Mouse (Mus musculus): ENCODE measurements around the gene Gm28374. TPM values are rescaled to one million over a fixed set of nuclear protein-coding genes. Genes with fewer than 3 reads are reported as not detected.
A peak's percentile ranks its signal among the peaks of the same experiment; 100 is the strongest.

Gm28374 gene
- polyA plus RNA-seq, 1 experiment from 2014 or later = 2.7 TPM

GRCm38 (mm10) chr19:6066571-6066970, 15.5 kb downstream of the Gm28374 start:
- Histone ChIP-seq H3K9ac (replicated peaks) (peak overlapping the region; percentile 62), H3K27ac (peak overlapping the region; percentile 80), H3K27me3 (no peaks in the 10 kb centered on the region), H3K4me2 (peak overlapping the region; percentile 86), H3K4me1 (replicated peaks) (peaks cover 34% of the 10 kb centered on the region), H3K36me3 (peaks cover 35% of the 10 kb centered on the region), H3K9me3 (no peaks in the 10 kb centered on the region), H3K4me3 (replicated peaks) (peak overlapping the region; percentile 50)
- ATAC-seq (ENCODE audit: insufficient number of reproducible peaks, insufficient read depth, low FRiP score, low TSS enrichment, low read depth) = no peak
- WGBS = 43% methylated on average over 5 of the region's 5 CpGs

- ATAC-seq (ENCODE audit: insufficient number of reproducible peaks, insufficient read depth, low FRiP score, low TSS enrichment, low read depth) = no peak
- Histone ChIP-seq H3K9me3 (no peaks in the 10 kb centered on the region), H3K36me3 (peaks cover 20% of the 10 kb centered on the region), H3K9ac (replicated peaks) (no peak overlapping the region), H3K27ac (no peak overlapping the region), H3K4me1 (replicated peaks) (peaks cover 36% of the 10 kb centered on the region), H3K4me2 (peak overlapping the region; percentile 96), H3K4me3 (replicated peaks) (no peak overlapping the region), H3K27me3 (no peaks in the 10 kb centered on the region)
- WGBS = 92% methylated on average over 6 of the region's 6 CpGs
Measured at GRCm38 (mm10) chr19:6063081-6063480, 19.0 kb downstream of the Gm28374 start.

- 71% methylated on average over 5 of the region's 5 CpGs for WGBS
- Histone ChIP-seq H3K27me3 (no peaks in the 10 kb centered on the region), H3K9ac (replicated peaks) (peak overlapping the region; percentile 94), H3K4me2 (peak overlapping the region; percentile 96), H3K36me3 (peaks cover 20% of the 10 kb centered on the region), H3K27ac (no peak overlapping the region), H3K9me3 (no peaks in the 10 kb centered on the region), H3K4me3 (replicated peaks) (peak overlapping the region; percentile 91), H3K4me1 (replicated peaks) (peaks cover 32% of the 10 kb centered on the region)
- ATAC-seq (ENCODE audit: insufficient number of reproducible peaks, insufficient read depth, low FRiP score, low TSS enrichment, low read depth) = no peak
Measured at GRCm38 (mm10) chr19:6062418-6062817, 19.6 kb downstream of the Gm28374 start.

GRCm38 (mm10) chr19:6061641-6062302, 20.3 kb downstream of the Gm28374 start:
- Histone ChIP-seq H3K27ac (peak overlapping the region; percentile 92), H3K4me1 (replicated peaks) (peaks cover 28% of the 10 kb centered on the region), H3K9ac (replicated peaks) (peak overlapping the region; percentile 94), H3K27me3 (no peaks in the 10 kb centered on the region), H3K36me3 (peaks cover 20% of the 10 kb centered on the region), H3K9me3 (no peaks in the 10 kb centered on the region), H3K4me3 (replicated peaks) (peak overlapping the region; percentile 91), H3K4me2 (peak overlapping the region; percentile 96)
- 2% methylated on average over 44 of the region's 44 CpGs for WGBS
- no peak for ATAC-seq (ENCODE audit: insufficient number of reproducible peaks, insufficient read depth, low FRiP score, low TSS enrichment, low read depth)

GRCm38 (mm10) chr19:6061021-6061533, 21.0 kb downstream of the Gm28374 start, which contains the start of gene Znhit2:
Gene Znhit2, plus strand, starts transcription at chr19:6061192.
- H3K36me3 ChIP-seq = peaks cover 20% of the 10 kb centered on the region
- H3K27me3 ChIP-seq = no peaks in the 10 kb centered on the region
- peak within 1 kb of the TSS; percentile 94 for H3K9ac ChIP-seq (replicated peaks)
- H3K4me2 ChIP-seq = peak within 1 kb of the TSS; percentile 96
- no peaks in the 10 kb centered on the region for H3K9me3 ChIP-seq
- H3K27ac ChIP-seq = peak within 1 kb of the TSS; percentile 92
- peaks cover 28% of the 10 kb centered on the region for H3K4me1 ChIP-seq (replicated peaks)
- WGBS = under 1% methylated on average over 58 of the region's 58 CpGs
- ATAC-seq (ENCODE audit: insufficient number of reproducible peaks, insufficient read depth, low FRiP score, low TSS enrichment, low read depth) = peak; percentile 53
- peak within 1 kb of the TSS; percentile 91 for H3K4me3 ChIP-seq (replicated peaks)

GRCm38 (mm10) chr19:6058966-6059365, 23.1 kb downstream of the Gm28374 start:
- no peaks in the 10 kb centered on the region for H3K9me3 ChIP-seq
- WGBS = 83% methylated on average over 5 of the region's 5 CpGs
- H3K36me3 ChIP-seq = peaks cover 39% of the 10 kb centered on the region
- H3K4me2 ChIP-seq = peak overlapping the region; percentile 86
- H3K4me3 ChIP-seq (replicated peaks) = peak overlapping the region; percentile 86
- no peaks in the 10 kb centered on the region for H3K27me3 ChIP-seq
- peaks cover 28% of the 10 kb centered on the region for H3K4me1 ChIP-seq (replicated peaks)
- peak overlapping the region; percentile 92; the same call in 1 of the 2 replicates for H3K9ac ChIP-seq (replicated peaks)
- H3K27ac ChIP-seq = no peak overlapping the region
- ATAC-seq (ENCODE audit: insufficient number of reproducible peaks, insufficient read depth, low FRiP score, low TSS enrichment, low read depth) = no peak

- Histone ChIP-seq H3K4me2 (peak overlapping the region; percentile 86), H3K27ac (0 out of 2 replicates have a peak overlapping the region, but pooled peaks have one; percentile 73), H3K36me3 (peaks cover 41% of the 10 kb centered on the region), H3K9me3 (no peaks in the 10 kb centered on the region), H3K4me3 (replicated peaks) (peak overlapping the region; percentile 86), H3K9ac (replicated peaks) (peak overlapping the region; percentile 92), H3K27me3 (no peaks in the 10 kb centered on the region), H3K4me1 (replicated peaks) (peaks cover 28% of the 10 kb centered on the region)
- WGBS = 39% methylated on average over 5 of the region's 5 CpGs
- ATAC-seq (ENCODE audit: insufficient number of reproducible peaks, insufficient read depth, low FRiP score, low TSS enrichment, low read depth) = no peak
Measured at GRCm38 (mm10) chr19:6058513-6058912, 23.5 kb downstream of the Gm28374 start.

GRCm38 (mm10) chr19:6057313-6058096, 24.6 kb downstream of the Gm28374 start, which contains the start of the genes Mrpl49 and Fau:
Gene Mrpl49, minus strand, starts transcription at chr19:6057785.
Gene Fau, plus strand, starts transcription at chr19:6057844.
- under 1% methylated on average over 61 of the region's 63 CpGs for WGBS
- Histone ChIP-seq H3K4me2 (peak within 1 kb of the TSS; percentile 86), H3K9me3 (no peaks in the 10 kb centered on the region), H3K4me1 (replicated peaks) (peaks cover 24% of the 10 kb centered on the region), H3K27ac (peak within 1 kb of the TSS; percentile 73), H3K36me3 (peaks cover 51% of the 10 kb centered on the region), H3K27me3 (no peaks in the 10 kb centered on the region), H3K9ac (replicated peaks) (peak within 1 kb of the TSS; percentile 92), H3K4me3 (replicated peaks) (peak within 1 kb of the TSS; percentile 86)
- ATAC-seq (ENCODE audit: insufficient number of reproducible peaks, insufficient read depth, low FRiP score, low TSS enrichment, low read depth) = peak; percentile 76

- no peak for ATAC-seq (ENCODE audit: insufficient number of reproducible peaks, insufficient read depth, low FRiP score, low TSS enrichment, low read depth)
- H3K9ac ChIP-seq (replicated peaks) = peak overlapping the region; percentile 92
- no peaks in the 10 kb centered on the region for H3K27me3 ChIP-seq
- no peak overlapping the region for H3K27ac ChIP-seq
- 66% methylated on average over 4 of the region's 4 CpGs for WGBS
- peak overlapping the region; percentile 86 for H3K4me2 ChIP-seq
- peak overlapping the region; percentile 86 for H3K4me3 ChIP-seq (replicated peaks)
- H3K36me3 ChIP-seq = peaks cover 59% of the 10 kb centered on the region
- H3K9me3 ChIP-seq = no peaks in the 10 kb centered on the region
- peaks cover 16% of the 10 kb centered on the region for H3K4me1 ChIP-seq (replicated peaks)
Measured at GRCm38 (mm10) chr19:6056696-6057095, 25.4 kb downstream of the Gm28374 start.

GRCm38 (mm10) chr19:6054296-6054695, 27.8 kb downstream of the Gm28374 start:
- 86% methylated on average over 5 of the region's 5 CpGs for WGBS
- Histone ChIP-seq H3K27ac (no peak overlapping the region), H3K9ac (replicated peaks) (no peak overlapping the region), H3K4me2 (no peak overlapping the region), H3K27me3 (no peaks in the 10 kb centered on the region), H3K9me3 (no peaks in the 10 kb centered on the region), H3K4me1 (replicated peaks) (peaks cover 16% of the 10 kb centered on the region), H3K36me3 (peaks cover 74% of the 10 kb centered on the region), H3K4me3 (replicated peaks) (no peak overlapping the region)
- ATAC-seq (ENCODE audit: insufficient number of reproducible peaks, insufficient read depth, low FRiP score, low TSS enrichment, low read depth) = no peak

GRCm38 (mm10) chr19:6052516-6052915, 29.5 kb downstream of the Gm28374 start:
- Histone ChIP-seq H3K27ac (no peak overlapping the region), H3K9me3 (no peaks in the 10 kb centered on the region), H3K9ac (replicated peaks) (no peak overlapping the region), H3K4me1 (replicated peaks) (peaks cover 19% of the 10 kb centered on the region), H3K4me2 (no peak overlapping the region), H3K36me3 (peaks cover 78% of the 10 kb centered on the region), H3K4me3 (replicated peaks) (no peak overlapping the region), H3K27me3 (no peaks in the 10 kb centered on the region)
- ATAC-seq (ENCODE audit: insufficient number of reproducible peaks, insufficient read depth, low FRiP score, low TSS enrichment, low read depth) = no peak
- WGBS = 89% methylated on average over 7 of the region's 7 CpGs
